Mouse (Mus musculus) mouse trophoblast stem cell (cell line): ENCODE results near the gene Ptprg.

Source experiments
- in situ Hi-C, 2 experiments: fragments of 300-500 bp; cut with MseI, MboI; formaldehyde crosslinking; loops; 2 replicates in 1 of 2; 3 replicates in 1 of 2; pipeline ENCODE4 v1.15.1; 2025

Ptprg gene

GRCm38 (mm10) chr14:11615697-11616096, 62.4 kb downstream of the Ptprg start:
- in situ Hi-C loops, result no loop called here

- in situ Hi-C loops, result no loop called here
These were observed 64.0 kb downstream of the Ptprg start for GRCm38 (mm10) chr14:11617362-11617761.

- in situ Hi-C loops, result no loop called here
These were observed 64.9 kb downstream of the Ptprg start for GRCm38 (mm10) chr14:11618140-11618705.

- in situ Hi-C loops, result no loop called here
These were observed 66.3 kb downstream of the Ptprg start for GRCm38 (mm10) chr14:11619606-11620005.

- in situ Hi-C loops, result no loop called here
These were observed 67.0 kb downstream of the Ptprg start for GRCm38 (mm10) chr14:11620314-11620713.

- in situ Hi-C loops, result no loop called here
These were observed 67.7 kb downstream of the Ptprg start for GRCm38 (mm10) chr14:11620962-11621568.

- in situ Hi-C loops, result no loop called here
These were observed 70.2 kb downstream of the Ptprg start for GRCm38 (mm10) chr14:11623576-11623975.

GRCm38 (mm10) chr14:11630736-11631135, 77.4 kb downstream of the Ptprg start:
- in situ Hi-C loops, result no loop called here

GRCm38 (mm10) chr14:11631505-11631904, 78.2 kb downstream of the Ptprg start:
- in situ Hi-C loops, result no loop called here

- in situ Hi-C loops, result no loop called here
These were observed 84.3 kb downstream of the Ptprg start for GRCm38 (mm10) chr14:11637673-11638072.

- in situ Hi-C loops, result no loop called here
These were observed 86.0 kb downstream of the Ptprg start for GRCm38 (mm10) chr14:11639366-11639765.

GRCm38 (mm10) chr14:11640372-11640771, 87.0 kb downstream of the Ptprg start:
- in situ Hi-C loops, result no loop called here

GRCm38 (mm10) chr14:11640996-11641395, 87.7 kb downstream of the Ptprg start:
- in situ Hi-C loops, result no loop called here

- in situ Hi-C loops, result no loop called here
These were observed 89.6 kb downstream of the Ptprg start for GRCm38 (mm10) chr14:11642977-11643376.

- in situ Hi-C loops, result no loop called here
These were observed 104.0 kb downstream of the Ptprg start for GRCm38 (mm10) chr14:11657374-11657773.

GRCm38 (mm10) chr14:11663661-11664215, 110.4 kb downstream of the Ptprg start:
- in situ Hi-C loops, result no loop called here

- in situ Hi-C loops, result no loop called here
These were observed 111.0 kb downstream of the Ptprg start for GRCm38 (mm10) chr14:11664302-11664701.

GRCm38 (mm10) chr14:11665046-11665445, 111.7 kb downstream of the Ptprg start:
- in situ Hi-C loops, result no loop called here

GRCm38 (mm10) chr14:11667762-11668161, 114.4 kb downstream of the Ptprg start:
- in situ Hi-C loops, result no loop called here

GRCm38 (mm10) chr14:11670847-11671246, 117.5 kb downstream of the Ptprg start:
- in situ Hi-C loops, result no loop called here

- in situ Hi-C loops, result no loop called here
These were observed 119.7 kb downstream of the Ptprg start for GRCm38 (mm10) chr14:11672981-11673547.

- in situ Hi-C loops, result no loop called here
These were observed 124.9 kb downstream of the Ptprg start for GRCm38 (mm10) chr14:11678201-11678600.

- in situ Hi-C loops, result no loop called here
These were observed 126.4 kb downstream of the Ptprg start for GRCm38 (mm10) chr14:11679741-11680140.
